Mouse (Mus musculus) inflammation-experienced regulatory T-cells, adult 6 months (primary cell): Measurements from ENCODE around the gene Gins1. TPM values are rescaled to one million over a fixed set of nuclear protein-coding genes. Genes with fewer than 3 reads are reported as not detected.
"Not testable (repeated sequence)": the region's sequence is repeated elsewhere in the genome, so short reads cannot be mapped to it uniquely, and the experiment has no call there.

Experiments
- ATAC-seq: one replicate; pipeline ENCODE4 v1.8.0; 2017
- polyA plus RNA-seq, 3 experiments: library from polyadenylated mRNA; unstranded; fragments of 100-300 nt; shearing (Covaris generic); gene quantifications; one replicate each; pipeline ENCODE4 v1.2.1; 2017

Gins1 gene
- polyA plus RNA-seq, 3 experiments from 2014 or later = 4.6 to 21.8 (median 7.5) TPM

DNA sequence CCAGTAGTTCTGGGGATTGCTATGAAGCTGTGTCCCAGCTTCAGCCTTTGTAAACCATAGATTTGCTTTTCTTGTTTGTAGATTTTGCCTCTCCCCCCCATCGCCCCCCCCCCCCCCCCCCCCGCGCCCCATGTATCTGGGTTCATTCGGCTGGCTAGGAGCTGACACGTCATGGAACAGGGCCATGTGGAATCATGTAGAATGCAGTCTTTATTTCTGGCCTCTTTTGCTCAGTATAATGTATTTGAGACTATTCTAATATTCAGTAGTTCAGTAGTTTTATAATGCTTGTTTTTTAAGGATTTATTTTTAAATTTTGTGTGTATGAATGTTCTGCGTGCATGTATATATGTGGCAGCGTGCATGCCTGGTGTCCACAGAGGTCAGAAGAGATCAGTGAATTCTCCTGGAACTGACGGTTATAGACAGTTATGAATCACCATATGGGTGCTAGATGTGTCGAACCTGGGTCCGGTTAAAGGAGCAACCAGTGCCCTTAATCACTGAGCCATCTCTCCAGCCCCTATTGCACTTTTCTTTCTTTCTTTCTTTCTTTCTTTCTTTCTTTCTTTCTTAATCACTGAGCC is 5.2 kb downstream of the Gins1 start:
- ATAC-seq = no peak

- ATAC-seq = peak; percentile 45
Observed at GRCm38 (mm10) chr2:150914781-150915515, 9.7 kb downstream of the Gins1 start.

DNA sequence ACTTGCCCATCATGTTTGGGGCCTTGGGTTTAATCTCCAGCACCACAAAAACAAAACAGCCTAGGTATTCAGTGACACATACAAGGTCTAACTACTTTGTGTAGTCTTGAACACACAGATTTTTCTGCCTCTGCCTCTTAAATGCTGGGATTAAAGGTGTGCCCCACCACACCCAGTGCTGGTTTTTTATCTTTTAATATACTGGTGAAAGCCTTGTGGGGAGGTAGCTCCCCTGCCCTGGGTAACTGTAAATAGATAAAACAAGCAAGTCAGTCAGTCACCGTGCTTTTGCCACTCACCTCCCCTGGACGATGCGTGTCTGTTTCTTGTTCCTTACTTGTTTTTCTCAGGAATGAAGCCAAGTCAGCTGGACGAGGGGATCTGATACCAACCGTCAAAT is 10.6 kb downstream of the Gins1 start:
- no peak for ATAC-seq

GRCm38 (mm10) chr2:150918720-150919119 is 13.5 kb downstream of the Gins1 start:
- ATAC-seq = peak; percentile 73

- ATAC-seq = no peak
Observed at GRCm38 (mm10) chr2:150920543-150920942, 15.3 kb downstream of the Gins1 start.

DNA sequence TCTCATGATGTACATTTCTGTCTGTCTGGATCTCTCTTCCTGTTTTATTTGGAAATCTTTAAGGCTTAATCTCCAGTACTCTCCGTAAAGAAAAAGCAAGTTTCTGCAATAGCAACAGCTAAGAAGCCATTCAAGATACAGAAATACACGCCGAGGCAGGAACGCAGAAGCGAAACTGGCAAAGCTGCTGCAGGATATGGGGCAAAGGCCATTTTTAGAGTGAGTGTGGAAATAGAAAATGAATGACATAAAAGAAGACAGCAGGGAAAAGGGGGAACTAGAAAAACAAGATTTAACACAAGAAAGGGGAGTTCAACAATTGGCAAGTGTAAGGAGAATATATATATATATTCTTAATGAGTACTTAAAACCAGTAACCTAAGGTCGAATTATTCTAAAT is 16.5 kb downstream of the Gins1 start:
- no peak for ATAC-seq

- ATAC-seq = no peak
Observed at GRCm38 (mm10) chr2:150922165-150922564, 17.0 kb downstream of the Gins1 start.

GRCm38 (mm10) chr2:150923026-150923425 is 17.8 kb downstream of the Gins1 start:
- ATAC-seq = no peak

DNA sequence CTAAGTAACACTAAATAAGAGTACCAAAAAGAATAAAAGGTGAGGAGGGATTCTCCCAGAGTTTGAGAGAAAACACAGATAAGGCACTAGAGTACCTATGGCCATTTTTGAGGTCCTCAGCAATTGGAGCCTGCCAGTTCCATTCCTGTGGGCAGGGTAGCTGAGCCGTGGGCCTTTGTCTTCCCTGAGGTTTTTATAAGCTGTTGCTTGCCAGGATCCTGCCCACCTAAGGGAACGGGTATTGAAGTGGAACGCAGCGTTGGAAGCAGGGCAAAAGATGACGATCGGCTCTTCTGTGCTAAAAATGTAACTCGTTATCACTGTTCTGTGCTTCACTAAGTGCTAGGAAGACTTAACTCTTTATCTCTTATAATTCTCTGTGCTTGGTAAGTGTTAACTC is 18.3 kb downstream of the Gins1 start:
- ATAC-seq = no peak

DNA sequence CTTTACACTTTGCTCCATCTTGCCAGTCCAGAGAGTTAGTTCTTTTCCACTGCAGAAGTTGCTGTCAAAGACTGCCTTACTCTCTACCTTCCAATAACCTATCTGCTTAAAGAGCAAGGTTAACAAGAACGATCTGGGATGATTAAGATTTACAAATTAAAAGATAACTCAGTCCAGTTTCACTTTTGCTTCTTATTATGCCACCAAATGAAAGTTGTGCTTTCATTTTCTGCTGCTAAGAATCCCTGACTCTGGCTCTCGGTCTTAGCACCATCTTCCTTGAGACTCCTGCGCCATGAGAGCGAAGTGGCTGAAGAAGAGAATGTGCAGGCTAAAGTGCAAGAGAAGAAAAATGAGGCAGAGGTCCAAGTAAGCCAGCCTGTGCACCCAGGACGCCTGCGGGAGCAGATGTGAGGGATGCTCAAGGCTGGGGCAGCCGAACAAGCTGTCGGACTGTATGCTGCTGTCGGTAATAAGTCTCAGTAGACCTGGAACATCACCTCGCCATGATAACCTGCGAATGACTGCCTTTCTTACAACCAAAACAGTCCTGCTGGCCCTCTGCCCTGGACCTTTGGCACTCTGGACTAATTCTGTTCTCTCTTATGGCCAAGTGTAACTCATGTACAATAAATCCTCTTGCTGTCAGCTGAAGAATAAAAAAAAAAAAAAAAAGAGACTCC is 22.0 kb downstream of the Gins1 start:
- ATAC-seq = peak; percentile 78

- ATAC-seq = no peak
Observed at GRCm38 (mm10) chr2:150929156-150929555, 24.0 kb downstream of the Gins1 start.

DNA sequence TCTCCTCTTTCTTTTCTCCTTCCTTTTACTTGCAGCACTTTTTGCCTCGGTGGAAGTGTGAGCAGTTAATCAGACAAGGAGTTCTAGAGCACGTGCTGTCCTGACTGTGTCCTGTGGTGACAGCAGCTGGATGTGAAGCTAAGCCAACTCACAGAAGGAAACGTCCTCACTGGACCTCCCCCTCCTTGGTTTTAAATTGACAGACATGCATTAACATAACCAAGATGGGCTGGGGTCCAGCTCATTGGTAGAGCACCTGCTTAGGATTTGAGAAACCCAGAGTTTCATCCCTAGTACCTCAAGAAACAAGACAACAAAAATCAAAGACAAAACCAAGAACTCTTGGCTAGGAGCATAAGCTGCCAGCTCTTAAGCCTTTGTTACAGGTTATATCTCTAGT is 25.6 kb downstream of the Gins1 start:
- no peak for ATAC-seq

DNA sequence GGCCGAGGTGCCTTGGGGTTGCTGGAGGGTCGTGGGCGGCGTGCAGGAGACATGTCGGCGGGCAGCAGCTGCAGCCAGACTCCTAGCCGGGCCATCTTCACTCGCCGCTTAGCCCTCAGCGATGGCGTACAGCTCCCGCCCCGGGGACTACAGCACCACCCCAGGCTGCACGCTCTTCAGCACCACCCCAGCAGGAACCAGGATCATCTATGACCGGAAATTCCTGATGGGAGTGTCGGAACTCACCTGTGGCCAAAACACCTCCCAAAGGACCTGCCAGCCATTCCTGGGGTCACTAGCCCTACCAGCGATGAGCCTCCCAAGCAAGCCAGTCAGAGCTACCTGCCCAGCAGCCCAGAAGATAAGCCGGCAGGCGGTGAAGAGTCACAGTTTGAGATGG is 28.3 kb downstream of the Gins1 start:
- no peak for ATAC-seq

- ATAC-seq = no peak
Observed at GRCm38 (mm10) chr2:150934659-150935058, 29.5 kb downstream of the Gins1 start.

GRCm38 (mm10) chr2:150944017-150944416 is 38.8 kb downstream of the Gins1 start:
- no peak for ATAC-seq

GRCm38 (mm10) chr2:150947341-150947740 is 42.1 kb downstream of the Gins1 start:
- not testable (repeated sequence) for ATAC-seq

- not testable (repeated sequence) for ATAC-seq
Observed at GRCm38 (mm10) chr2:150947880-150948611, 42.8 kb downstream of the Gins1 start.

DNA sequence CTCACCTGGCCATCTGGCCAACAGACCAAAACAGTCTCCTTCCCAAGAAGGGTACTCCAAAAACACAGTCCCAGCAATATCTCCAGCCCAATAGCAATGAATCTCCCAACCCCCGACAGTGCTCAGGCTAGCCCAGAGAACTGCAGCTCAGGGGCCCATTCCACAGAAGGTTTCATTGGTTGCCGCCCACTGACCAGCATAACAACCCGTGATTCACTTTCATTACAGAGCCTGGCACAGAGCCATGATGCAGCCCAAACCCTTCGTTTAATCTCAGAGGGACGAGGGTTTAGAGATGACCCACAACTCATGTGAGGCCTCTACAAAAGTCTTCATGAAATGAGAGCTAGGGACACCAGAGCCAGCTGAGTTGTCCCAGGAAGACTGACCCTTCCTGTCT is 43.6 kb downstream of the Gins1 start:
- no peak for ATAC-seq

- no peak for ATAC-seq
Observed at GRCm38 (mm10) chr2:150949652-150950051, 44.5 kb downstream of the Gins1 start.

- no peak for ATAC-seq
Observed at GRCm38 (mm10) chr2:150950056-150950455, 44.9 kb downstream of the Gins1 start.

- no peak for ATAC-seq
Observed at GRCm38 (mm10) chr2:150951201-150951600, 46.0 kb downstream of the Gins1 start.

DNA sequence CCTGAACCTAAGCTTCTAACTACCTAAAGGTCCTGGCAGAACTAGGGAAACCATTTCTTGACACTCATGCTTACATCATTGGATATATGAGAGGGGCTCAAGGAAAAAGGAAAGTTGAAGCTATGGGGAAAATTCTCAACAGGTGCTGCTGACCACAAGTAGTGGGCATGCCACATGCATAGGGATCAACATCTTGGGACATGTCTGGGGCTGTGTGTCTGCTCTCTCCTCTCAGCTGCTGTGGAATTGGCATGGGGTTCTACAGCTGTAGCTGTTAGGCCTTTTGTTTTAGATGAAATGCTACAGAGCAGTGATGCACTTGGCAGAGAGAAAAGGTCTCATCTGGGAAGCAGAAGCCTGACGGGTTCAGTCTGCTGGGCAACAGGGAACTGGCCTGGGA is 50.7 kb downstream of the Gins1 start:
- no peak for ATAC-seq

- ATAC-seq = no peak
Observed at GRCm38 (mm10) chr2:150959521-150959920, 54.3 kb downstream of the Gins1 start.
